ENCODE assay signal across 8 mouse cellular contexts in genomic region chr3:89421002-89421774, GRCm38 (mm10). TPM values are rescaled to one million over a fixed set of nuclear protein-coding genes. Genes with fewer than 3 reads are reported as not detected.
DNase-seq lines count a peak whose midpoint lies in the region; ATAC-seq and TF ChIP-seq lines count a peak whose summit lies in the region.

No protein-coding gene starts in this region.

- no peaks in the 10 kb centered on the region for H3K27me3 ChIP-seq in C2C12 (ENCODE audit: control insufficient read depth, insufficient read depth, insufficient read length)
- H3K27me3 ChIP-seq in forebrain, embryonic 11.5 days (ENCODE audit: control insufficient read depth, insufficient read depth, low read length), result no peaks in the 10 kb centered on the region
- no peaks in the 10 kb centered on the region for H3K27me3 ChIP-seq in heart, embryonic 14.5 days (ENCODE audit: control insufficient read depth, insufficient read depth, low read length)
- H3K27me3 ChIP-seq in liver, embryonic 14.5 days (ENCODE audit: control insufficient read depth, insufficient read depth, low read length), result no peaks in the 10 kb centered on the region
- no peaks in the 10 kb centered on the region for H3K27me3 ChIP-seq in neural tube, embryonic 11.5 days (ENCODE audit: control insufficient read depth, insufficient read depth, low read length)
- no peaks in the 10 kb centered on the region for H3K27me3 ChIP-seq in testis, adult 2 months (ENCODE audit: control insufficient read depth, insufficient read depth, low read length)

- 0 out of 2 replicates have a peak, but pooled peaks have one; percentile 9 for TF ChIP-seq EP300 in liver, embryonic 14.5 days (IDR thresholded peaks at IDR 0.05; ENCODE audit: low read depth)

- peaks cover 45% of the 10 kb centered on the region for H3K36me3 ChIP-seq in C2C12 (ENCODE audit: control insufficient read depth, insufficient read depth)
- peaks cover under 1% of the 10 kb centered on the region; the same call in 1 of the 2 replicates for H3K36me3 ChIP-seq in forebrain, embryonic 11.5 days (ENCODE audit: control insufficient read depth, insufficient read depth, low read length)
- peaks cover 36% of the 10 kb centered on the region for H3K36me3 ChIP-seq in heart, embryonic 14.5 days (ENCODE audit: control insufficient read depth, insufficient read depth, low read length)
- peaks cover 21% of the 10 kb centered on the region for H3K36me3 ChIP-seq in liver, embryonic 14.5 days (replicated peaks; ENCODE audit: control insufficient read depth, insufficient read depth, low read depth)
- no peaks in the 10 kb centered on the region; the same call in 1 of the 2 replicates for H3K36me3 ChIP-seq in neural tube, embryonic 11.5 days (ENCODE audit: control insufficient read depth, insufficient read depth, low read length)
- no peaks in the 10 kb centered on the region; the same call in none of the 2 replicates for H3K36me3 ChIP-seq in testis, adult 2 months (ENCODE audit: control insufficient read depth, insufficient read depth, low read length)

- peak overlapping the region; percentile 54 for H3K4me2 ChIP-seq in forebrain, embryonic 11.5 days (ENCODE audit: low read depth, low read length, severe bottlenecking)
- H3K4me2 ChIP-seq in heart, embryonic 14.5 days (ENCODE audit: low read length), result peak overlapping the region; percentile 87
- peak overlapping the region; percentile 71 for H3K4me2 ChIP-seq in liver, embryonic 14.5 days (ENCODE audit: low read depth)
- peak overlapping the region; percentile 58 for H3K4me2 ChIP-seq in neural tube, embryonic 11.5 days (ENCODE audit: low read depth)

- no peak for TF ChIP-seq CTCF in C2C12 (IDR thresholded peaks at IDR 0.05; ENCODE audit: control insufficient read depth, insufficient read depth, insufficient read length)
- no peak for TF ChIP-seq CTCF in liver, embryonic 14.5 days (IDR thresholded peaks at IDR 0.05; ENCODE audit: low read depth)
- no peak for TF ChIP-seq CTCF in testis, adult 2 months (IDR thresholded peaks at IDR 0.05; ENCODE audit: control insufficient read depth, insufficient read depth, insufficient replicate concordance, low read depth, low read length)

- H3K79me3 ChIP-seq in C2C12 (ENCODE audit: low read depth), result peaks cover 46% of the 10 kb centered on the region

- peak overlapping the region; percentile 57 for H3K9ac ChIP-seq in forebrain, embryonic 11.5 days (ENCODE audit: low read length)
- H3K9ac ChIP-seq in heart, embryonic 14.5 days (ENCODE audit: low read length), result peak overlapping the region; percentile 77
- peak overlapping the region; percentile 75 for H3K9ac ChIP-seq in liver, embryonic 14.5 days (replicated peaks)
- H3K9ac ChIP-seq in neural tube, embryonic 11.5 days (ENCODE audit: low read length), result peak overlapping the region; percentile 63

- peak; percentile 56 for TF ChIP-seq POLR2A in testis, adult 2 months (IDR thresholded peaks at IDR 0.05; ENCODE audit: control insufficient read depth, low read depth, low read length)

- DNase-seq in forebrain, embryonic 11.5 days (ENCODE audit: low spot score), result peak; percentile 80
- peak; percentile 88 for DNase-seq in kidney, postnatal 14 days
- peak; percentile 81 to 82 (median 82) for DNase-seq in liver, embryonic 14.5 days (ENCODE audit: low read depth in 3 of 3, low spot score in 3 of 3)
- DNase-seq in neural tube, embryonic 11.5 days (ENCODE audit: low spot score), result peak; percentile 63

- ATAC-seq in forebrain, embryonic 11.5 days (replicated peaks; ENCODE audit: low FRiP score), result peak; percentile 44; the same call in 1 of the 2 replicates
- peak; percentile 78 for ATAC-seq in heart, embryonic 14.5 days (ENCODE audit: insufficient number of reproducible peaks, insufficient read depth, low FRiP score, low read depth)
- ATAC-seq in liver, embryonic 14.5 days (ENCODE audit: insufficient read depth), result peak; percentile 71
- no peak for ATAC-seq in neural tube, embryonic 11.5 days (ENCODE audit: insufficient read depth, low FRiP score, low TSS enrichment)

- H3K4me1 ChIP-seq in brown adipose tissue, adult 24 weeks (ENCODE audit: control insufficient read depth, insufficient read depth, insufficient read length, low read length), result peaks cover 7% of the 10 kb centered on the region
- H3K4me1 ChIP-seq in forebrain, embryonic 11.5 days (replicated peaks; ENCODE audit: control insufficient read depth, insufficient read depth, low read length), result peaks cover 24% of the 10 kb centered on the region
- peaks cover 14 to 41% of the 10 kb centered on the region in 2 experiments for H3K4me1 ChIP-seq in heart, embryonic 14.5 days (ENCODE audit: control insufficient read depth in 2 of 2, insufficient read depth in 2 of 2, low read length in 2 of 2)
- peaks cover 56 to 69% of the 10 kb centered on the region in 2 experiments for H3K4me1 ChIP-seq in liver, embryonic 14.5 days (replicated peaks; ENCODE audit: control insufficient read depth in 2 of 2, insufficient read depth in 2 of 2, low read length in 1 of 2)
- H3K4me1 ChIP-seq in neural tube, embryonic 11.5 days (ENCODE audit: control insufficient read depth, insufficient read depth, low read length), result peaks cover 27% of the 10 kb centered on the region
- peaks cover 24% of the 10 kb centered on the region for H3K4me1 ChIP-seq in testis, adult 2 months (ENCODE audit: control insufficient read depth, insufficient read depth, low read length)

- H3K4me3 ChIP-seq in C2C12 (ENCODE audit: insufficient read depth, poor library complexity, severe bottlenecking), result peak overlapping the region; percentile 73
- H3K4me3 ChIP-seq in brown adipose tissue, adult 24 weeks (ENCODE audit: insufficient read depth, low read depth, low read length), result peak overlapping the region; percentile 40
- H3K4me3 ChIP-seq in forebrain, embryonic 11.5 days (ENCODE audit: low read depth, low read length), result peak overlapping the region; percentile 26
- peak overlapping the region; percentile 56 to 75 for H3K4me3 ChIP-seq in heart, embryonic 14.5 days (ENCODE audit: control insufficient read depth in 1 of 2, insufficient read depth in 1 of 2, low read depth in 1 of 2, low read length in 2 of 2)
- peak overlapping the region; percentile 62 to 68 for H3K4me3 ChIP-seq in liver, embryonic 14.5 days (ENCODE audit: insufficient read depth in 1 of 2, low read depth in 2 of 2, low read length in 2 of 2)
- H3K4me3 ChIP-seq in neural tube, embryonic 11.5 days (ENCODE audit: low read depth, low read length), result peak overlapping the region; percentile 39
- peak overlapping the region; percentile 50 for H3K4me3 ChIP-seq in testis, adult 2 months (ENCODE audit: control insufficient read depth, low read depth, low read length)

- no peaks in the 10 kb centered on the region for H3K9me3 ChIP-seq in forebrain, embryonic 11.5 days (ENCODE audit: control insufficient read depth, low read length)
- H3K9me3 ChIP-seq in heart, embryonic 14.5 days (ENCODE audit: control insufficient read depth, low read length), result no peaks in the 10 kb centered on the region
- no peaks in the 10 kb centered on the region for H3K9me3 ChIP-seq in liver, embryonic 14.5 days (ENCODE audit: control insufficient read depth, low read length)
- H3K9me3 ChIP-seq in neural tube, embryonic 11.5 days (ENCODE audit: control insufficient read depth, low read length), result no peaks in the 10 kb centered on the region

- peaks cover 80% of the 10 kb centered on the region for H3K79me2 ChIP-seq in C2C12 (ENCODE audit: control insufficient read depth, insufficient read depth)

- WGBS in forebrain, embryonic 11.5 days, result 4% methylated on average over 11 of the region's 11 CpGs
- WGBS in heart, embryonic 14.5 days, result 2% methylated on average over 11 of the region's 11 CpGs
- WGBS in liver, embryonic 14.5 days (ENCODE audit: insufficient replicate concordance), result 7% methylated on average over 11 of the region's 11 CpGs
- 2% methylated on average over 11 of the region's 11 CpGs for WGBS in neural tube, embryonic 11.5 days

- peak overlapping the region; percentile 65 for H3ac ChIP-seq in C2C12 (ENCODE audit: control insufficient read depth, insufficient read length, low read depth)

- peak overlapping the region; percentile 71 for H3K27ac ChIP-seq in brown adipose tissue, adult 24 weeks (replicated peaks; ENCODE audit: low read depth, low read length)
- 0 out of 2 replicates have a peak overlapping the region, but pooled peaks have one; percentile 18 for H3K27ac ChIP-seq in forebrain, embryonic 11.5 days (ENCODE audit: low read depth, low read length)
- peak overlapping the region; percentile 82 to 99 for H3K27ac ChIP-seq in heart, embryonic 14.5 days (replicated peaks in 1 of 2; ENCODE audit: control insufficient read depth in 1 of 2, insufficient read depth in 1 of 2, low read depth in 2 of 2, low read length in 2 of 2)
- H3K27ac ChIP-seq in liver, embryonic 14.5 days, result peak overlapping the region; percentile 87
- H3K27ac ChIP-seq in neural tube, embryonic 11.5 days (ENCODE audit: low read depth, low read length), result peak overlapping the region; percentile 49; the same call in 1 of the 2 replicates
- H3K27ac ChIP-seq in testis, adult 2 months (ENCODE audit: control insufficient read depth, insufficient read depth, low read depth, low read length), result peak overlapping the region; percentile 56

RNA-seq across cellular contexts. Expression of gene Shc1, which starts 2.9 kb away (rescaled TPM):
- 86.3 TPM for polyA plus RNA-seq in C2C12 (2012; fragmentation: generic; extraction: Trizol)
- polyA plus RNA-seq in brown adipose tissue, adult 24 weeks (2012; ENCODE audit: insufficient read depth, insufficient read length, missing spikeins), result 36.0 and 37.2 TPM in 2 replicates
- 30.9 and 31.6 TPM in 2 replicates for polyA plus RNA-seq in forebrain, embryonic 11.5 days (2014; fragmentation: Nextera tagmentation; extraction: Ambion mirVana)
- polyA plus RNA-seq in heart, embryonic 14.5 days (2014; fragmentation: Nextera tagmentation; extraction: Ambion mirVana), result 48.0 and 50.5 TPM in 2 replicates
- polyA plus RNA-seq in liver, embryonic 14.5 days (2012; rRNA removed), result 36.9 and 38.8 TPM in 2 replicates
- polyA plus RNA-seq in liver, embryonic 14.5 days (2014; fragmentation: Nextera tagmentation; extraction: Ambion mirVana), result 27.5 and 30.6 TPM in 2 replicates
- polyA plus RNA-seq in neural tube, embryonic 11.5 days (2014; fragmentation: Nextera tagmentation; extraction: Ambion mirVana), result 43.9 and 48.0 TPM in 2 replicates
- 15.7 and 17.3 TPM in 2 replicates for polyA plus RNA-seq in testis, adult 2 months (2012; rRNA removed)

RNA-seq across cellular contexts. Expression of gene Cks1b, which starts 3.0 kb away (rescaled TPM):
- polyA plus RNA-seq in C2C12 (2012; fragmentation: generic; extraction: Trizol), result 446 TPM
- 5.9 and 10.9 TPM in 2 replicates for polyA plus RNA-seq in brown adipose tissue, adult 24 weeks (2012; ENCODE audit: insufficient read depth, insufficient read length, missing spikeins)
- 491 and 495 TPM in 2 replicates for polyA plus RNA-seq in forebrain, embryonic 11.5 days (2014; fragmentation: Nextera tagmentation; extraction: Ambion mirVana)
- polyA plus RNA-seq in heart, embryonic 14.5 days (2014; fragmentation: Nextera tagmentation; extraction: Ambion mirVana), result 354 and 368 TPM in 2 replicates
- 133 and 172 TPM in 2 replicates for polyA plus RNA-seq in liver, embryonic 14.5 days (2012; rRNA removed)
- 288 and 295 TPM in 2 replicates for polyA plus RNA-seq in liver, embryonic 14.5 days (2014; fragmentation: Nextera tagmentation; extraction: Ambion mirVana)
- polyA plus RNA-seq in neural tube, embryonic 11.5 days (2014; fragmentation: Nextera tagmentation; extraction: Ambion mirVana), result 432 and 463 TPM in 2 replicates
- 14.7 and 16.5 TPM in 2 replicates for polyA plus RNA-seq in testis, adult 2 months (2012; rRNA removed)

RNA-seq across cellular contexts. Expression of gene Pygo2, which starts 8.8 kb away (rescaled TPM):
- polyA plus RNA-seq in C2C12 (2012; fragmentation: generic; extraction: Trizol), result 53.1 TPM
- polyA plus RNA-seq in brown adipose tissue, adult 24 weeks (2012; ENCODE audit: insufficient read depth, insufficient read length, missing spikeins), result 4.6 and 13.0 TPM in 2 replicates
- polyA plus RNA-seq in forebrain, embryonic 11.5 days (2014; fragmentation: Nextera tagmentation; extraction: Ambion mirVana), result 53.9 and 60.6 TPM in 2 replicates
- polyA plus RNA-seq in heart, embryonic 14.5 days (2014; fragmentation: Nextera tagmentation; extraction: Ambion mirVana), result 24.3 and 27.8 TPM in 2 replicates
- 12.9 and 15.2 TPM in 2 replicates for polyA plus RNA-seq in liver, embryonic 14.5 days (2012; rRNA removed)
- polyA plus RNA-seq in liver, embryonic 14.5 days (2014; fragmentation: Nextera tagmentation; extraction: Ambion mirVana), result 8.4 and 10.7 TPM in 2 replicates
- polyA plus RNA-seq in neural tube, embryonic 11.5 days (2014; fragmentation: Nextera tagmentation; extraction: Ambion mirVana), result 55.7 and 59.8 TPM in 2 replicates
- 18.1 and 19.6 TPM in 2 replicates for polyA plus RNA-seq in testis, adult 2 months (2012; rRNA removed)

RNA-seq across cellular contexts. Expression of gene Flad1, which starts 9.5 kb away (rescaled TPM):
- polyA plus RNA-seq in C2C12 (2012; fragmentation: generic; extraction: Trizol), result 11.0 TPM
- polyA plus RNA-seq in brown adipose tissue, adult 24 weeks (2012; ENCODE audit: insufficient read depth, insufficient read length, missing spikeins), result 33.4 and 60.7 TPM in 2 replicates
- polyA plus RNA-seq in forebrain, embryonic 11.5 days (2014; fragmentation: Nextera tagmentation; extraction: Ambion mirVana), result 28.5 and 31.9 TPM in 2 replicates
- 33.5 and 35.2 TPM in 2 replicates for polyA plus RNA-seq in heart, embryonic 14.5 days (2014; fragmentation: Nextera tagmentation; extraction: Ambion mirVana)
- 8.7 and 9.2 TPM in 2 replicates for polyA plus RNA-seq in liver, embryonic 14.5 days (2012; rRNA removed)
- 13.0 and 13.2 TPM in 2 replicates for polyA plus RNA-seq in liver, embryonic 14.5 days (2014; fragmentation: Nextera tagmentation; extraction: Ambion mirVana)
- 29.4 and 30.9 TPM in 2 replicates for polyA plus RNA-seq in neural tube, embryonic 11.5 days (2014; fragmentation: Nextera tagmentation; extraction: Ambion mirVana)
- 67.6 and 71.8 TPM in 2 replicates for polyA plus RNA-seq in testis, adult 2 months (2012; rRNA removed)

RNA-seq across cellular contexts. Expression of gene Pbxip1, which starts 15.3 kb away (rescaled TPM):
- polyA plus RNA-seq in C2C12 (2012; fragmentation: generic; extraction: Trizol), result 34.6 TPM
- polyA plus RNA-seq in brown adipose tissue, adult 24 weeks (2012; ENCODE audit: insufficient read depth, insufficient read length, missing spikeins), result 18.9 and 25.8 TPM in 2 replicates
- polyA plus RNA-seq in forebrain, embryonic 11.5 days (2014; fragmentation: Nextera tagmentation; extraction: Ambion mirVana), result 9.1 and 10.0 TPM in 2 replicates
- 36.9 and 37.3 TPM in 2 replicates for polyA plus RNA-seq in heart, embryonic 14.5 days (2014; fragmentation: Nextera tagmentation; extraction: Ambion mirVana)
- polyA plus RNA-seq in liver, embryonic 14.5 days (2012; rRNA removed), result 2.2 and 3.1 TPM in 2 replicates
- polyA plus RNA-seq in liver, embryonic 14.5 days (2014; fragmentation: Nextera tagmentation; extraction: Ambion mirVana), result 2.8 and 3.3 TPM in 2 replicates
- 8.6 and 9.1 TPM in 2 replicates for polyA plus RNA-seq in neural tube, embryonic 11.5 days (2014; fragmentation: Nextera tagmentation; extraction: Ambion mirVana)
- 8.2 and 9.9 TPM in 2 replicates for polyA plus RNA-seq in testis, adult 2 months (2012; rRNA removed)

Comparison
In these comparisons a context has a peak if more than half of its experiments do, and no peak if none do; other contexts are left out.
1. H3K27ac ChIP-seq: peak in every context shown above with its lines; median percentile 90 in heart, embryonic 14.5 days; 87 in liver, embryonic 14.5 days; 71 in brown adipose tissue, adult 24 weeks; 56 in testis, adult 2 months; 49 in neural tube, embryonic 11.5 days; 18 in forebrain, embryonic 11.5 days.